Mouse (Mus musculus) liver, embryonic 16.5 days (tissue): ENCODE results near the gene Sec31a. TPM values are rescaled to one million over a fixed set of nuclear protein-coding genes. Genes with fewer than 3 reads are reported as not detected.

Source experiments
- ATAC-seq: fragments of 200-750 bp; cut with Nextera tagmentation; 2 replicates; pipeline ENCODE4 v1.8.0; 2017; ENCODE audit warnings: low read depth, mild to moderate bottlenecking, moderate number of reproducible peaks, moderate library complexity
- H3K27ac ChIP-seq: fragments of 300-500 bp; sonication (generic); 2 replicates; pipeline ENCODE4 v1.5.1; 2014; ENCODE audit warnings: mild to moderate bottlenecking, low read length
- H3K27me3 ChIP-seq: fragments of 300-500 bp; sonication (generic); 2 replicates; pipeline ENCODE4 v1.6.1; 2014; ENCODE audit warnings: low read depth, low read length, mixed read lengths; ENCODE audit not compliant: control insufficient read depth, insufficient read depth
- H3K36me3 ChIP-seq: fragments of 300-500 bp; sonication (generic); 2 replicates; pipeline ENCODE4 v1.6.1; 2014; ENCODE audit warnings: mild to moderate bottlenecking; ENCODE audit not compliant: control insufficient read depth, insufficient read depth
- H3K4me1 ChIP-seq: fragments of 300-500 bp; sonication (generic); 2 replicates; pipeline ENCODE4 v1.6.1; 2014; ENCODE audit warnings: low read depth, low read length, mixed read lengths; ENCODE audit not compliant: control insufficient read depth
- H3K4me2 ChIP-seq: fragments of 300-500 bp; sonication (generic); 2 replicates; pipeline ENCODE4 v1.6.1; 2014; ENCODE audit warnings: low read depth, low read length, mixed read lengths
- H3K4me3 ChIP-seq: fragments of 300-500 bp; sonication (generic); 2 replicates; pipeline ENCODE4 v1.5.1; 2014; ENCODE audit warnings: low read depth, mild to moderate bottlenecking, low read length
- H3K9ac ChIP-seq: fragments of 300-500 bp; sonication (generic); 2 replicates; pipeline ENCODE4 v1.6.1; 2014; ENCODE audit warnings: low read depth, low read length
- H3K9me3 ChIP-seq: fragments of 300-500 bp; sonication (generic); replicated peaks from 2 replicates; pipeline ENCODE4 v1.6.1; 2016; ENCODE audit warnings: low read length; ENCODE audit not compliant: control insufficient read depth
- WGBS: fragments of 180-500 bp; shearing (Covaris S2); extraction: QIAGEN DNeasy Blood & Tissue Kit; methylation state at CpG from one replicate; pipeline ENCODE4 v1.1.7; 2014; ENCODE audit not compliant: insufficient replicate concordance; 5-methylcytosine and 5-hydroxymethylcytosine counted together
- polyA plus RNA-seq: library from polyadenylated mRNA; unstranded; fragments of >200 nt; fragmentation: Nextera tagmentation; extraction: Ambion mirVana; gene quantifications from 2 replicates; pipeline ENCODE4 v1.2.1, GENCODE M21; 2015

Gene Sec31a
- 52.9 and 67.4 TPM in 2 replicates for polyA plus RNA-seq

DNA sequence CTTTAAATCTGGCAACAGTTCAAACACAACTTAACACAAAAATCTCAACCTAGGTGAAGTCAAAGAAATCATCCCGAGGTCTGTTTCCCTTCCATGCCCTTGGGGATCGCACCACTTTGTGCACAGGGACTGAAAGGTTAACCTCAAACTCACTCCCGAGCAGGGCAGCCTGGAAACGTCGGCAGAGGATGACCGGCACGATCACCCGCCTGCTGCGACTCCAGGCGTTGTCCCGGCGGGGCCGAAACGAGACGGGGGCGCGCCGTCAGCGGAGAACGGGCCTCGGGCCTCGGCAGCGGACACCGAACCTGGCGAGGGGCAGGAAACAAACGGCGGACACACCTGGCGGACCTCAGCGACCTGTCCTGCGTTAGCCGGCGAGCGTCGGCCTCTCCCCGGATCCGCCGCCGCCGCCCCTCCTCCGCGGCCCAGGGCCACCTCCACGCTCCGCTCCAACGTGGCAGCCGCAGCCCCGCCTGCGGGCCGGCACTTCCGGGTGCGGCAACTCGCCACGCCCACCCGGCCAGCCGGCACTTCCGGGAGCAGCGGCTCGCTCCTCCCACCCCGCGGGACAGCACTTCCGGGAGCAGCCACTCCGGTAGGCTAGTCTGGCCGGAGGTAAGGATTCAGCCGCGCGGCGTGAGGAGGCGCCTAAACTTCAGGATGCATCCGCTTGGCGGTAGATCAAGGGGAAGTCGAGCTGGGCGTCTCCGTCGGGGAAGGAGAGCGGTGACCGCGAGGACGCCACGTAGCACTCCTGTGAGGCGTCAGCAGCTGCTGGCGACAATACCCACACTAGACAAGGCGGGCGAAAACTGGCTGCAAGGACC is at the start of gene Sec31a:
Gene Sec31a (minus strand): TSS at position 474 of the 830 bp plus-strand sequence.
- H3K4me3 ChIP-seq, result peak within 1 kb of the TSS; percentile 81
- H3K4me2 ChIP-seq, result peak within 1 kb of the TSS; percentile 86
- WGBS, result under 1% methylated on average over 81 of the region's 82 CpGs
- no peaks in the 10 kb centered on the region for H3K36me3 ChIP-seq
- peaks cover 12% of the 10 kb centered on the region for H3K4me1 ChIP-seq
- no peaks in the 10 kb centered on the region for H3K27me3 ChIP-seq
- peak within 1 kb of the TSS; percentile 93 for H3K27ac ChIP-seq
- no peaks in the 10 kb centered on the region for H3K9me3 ChIP-seq
- peak; percentile 96 for ATAC-seq
- peak within 1 kb of the TSS; percentile 80 for H3K9ac ChIP-seq

DNA sequence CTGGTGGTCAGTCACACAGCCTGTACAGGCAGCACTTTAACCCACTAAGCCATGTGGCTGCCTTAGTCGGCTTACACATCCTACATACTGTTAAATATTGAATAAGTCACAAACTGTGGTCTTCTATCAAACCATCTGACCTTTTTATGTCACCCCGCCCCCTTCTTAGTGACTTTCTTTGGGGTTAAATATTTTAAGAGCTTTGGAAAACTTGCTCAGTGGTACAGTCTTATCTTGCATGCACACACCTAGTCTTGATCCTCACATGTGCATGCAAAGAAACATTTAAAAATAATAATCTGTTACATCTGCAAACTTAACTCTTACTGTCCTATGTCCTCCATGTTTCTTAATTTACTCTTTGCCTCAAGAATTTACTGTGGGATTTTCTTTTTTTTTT is 46.3 kb upstream of the Sec31a start:
- Histone ChIP-seq H3K36me3 (peaks cover 24% of the 10 kb centered on the region), H3K4me1 (no peaks in the 10 kb centered on the region), H3K27me3 (no peaks in the 10 kb centered on the region), H3K9ac (no peak overlapping the region), H3K9me3 (no peaks in the 10 kb centered on the region), H3K4me3 (no peak overlapping the region), H3K27ac (no peak overlapping the region), H3K4me2 (no peak overlapping the region)
- no peak for ATAC-seq
- WGBS, result 41% methylated on average over 2 of the region's 2 CpGs

DNA sequence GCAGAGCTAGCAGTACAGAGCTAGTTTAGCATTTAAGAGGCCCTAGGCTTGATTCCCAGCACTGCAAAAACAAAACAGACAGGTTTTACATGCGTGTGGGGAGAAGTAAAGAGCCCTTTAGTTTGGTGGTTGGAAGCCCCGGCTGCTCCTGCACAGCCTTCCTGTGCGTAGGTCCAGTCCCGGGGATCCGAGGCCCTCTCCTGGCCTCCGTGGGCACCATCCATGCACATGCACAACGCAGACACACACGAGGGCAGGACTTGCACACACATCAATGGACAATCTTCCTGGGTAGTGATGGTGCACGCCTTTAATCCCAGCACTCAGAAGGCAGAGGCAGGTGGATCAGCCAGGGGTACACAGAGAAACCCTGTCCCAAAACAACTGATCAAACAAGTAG is 45.5 kb upstream of the Sec31a start:
- no peak for ATAC-seq
- Histone ChIP-seq H3K4me1 (no peaks in the 10 kb centered on the region), H3K9ac (no peak overlapping the region), H3K36me3 (peaks cover 25% of the 10 kb centered on the region), H3K27ac (no peak overlapping the region), H3K27me3 (no peaks in the 10 kb centered on the region), H3K9me3 (no peaks in the 10 kb centered on the region), H3K4me2 (no peak overlapping the region), H3K4me3 (no peak overlapping the region)
- WGBS, result 91% methylated on average over 9 of the region's 9 CpGs

DNA sequence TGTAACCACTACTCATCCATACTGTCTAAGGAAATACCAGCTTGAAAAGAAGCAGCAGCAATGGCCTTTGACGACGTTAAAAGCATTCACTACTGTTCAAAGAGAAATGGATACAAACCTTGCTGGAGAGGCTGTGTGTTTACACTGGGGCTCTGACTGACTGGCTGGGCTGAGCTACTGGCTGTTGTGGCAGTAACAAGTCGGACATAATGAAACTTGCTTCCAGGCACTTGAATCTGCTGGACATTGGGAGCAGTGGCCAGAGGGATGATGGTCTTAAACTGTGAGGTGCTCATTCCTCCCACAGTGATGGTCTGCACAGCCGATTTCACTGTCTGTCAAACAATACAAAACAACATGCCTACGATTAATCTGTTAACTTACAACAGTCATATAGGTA is 43.4 kb upstream of the Sec31a start:
- no peaks in the 10 kb centered on the region for H3K27me3 ChIP-seq
- H3K4me3 ChIP-seq, result no peak overlapping the region
- H3K4me2 ChIP-seq, result no peak overlapping the region
- no peak for ATAC-seq
- no peak overlapping the region for H3K27ac ChIP-seq
- WGBS, result 83% methylated on average over 5 of the region's 5 CpGs
- H3K9me3 ChIP-seq, result no peaks in the 10 kb centered on the region
- no peaks in the 10 kb centered on the region for H3K4me1 ChIP-seq
- H3K9ac ChIP-seq, result no peak overlapping the region
- peaks cover 25% of the 10 kb centered on the region for H3K36me3 ChIP-seq

DNA sequence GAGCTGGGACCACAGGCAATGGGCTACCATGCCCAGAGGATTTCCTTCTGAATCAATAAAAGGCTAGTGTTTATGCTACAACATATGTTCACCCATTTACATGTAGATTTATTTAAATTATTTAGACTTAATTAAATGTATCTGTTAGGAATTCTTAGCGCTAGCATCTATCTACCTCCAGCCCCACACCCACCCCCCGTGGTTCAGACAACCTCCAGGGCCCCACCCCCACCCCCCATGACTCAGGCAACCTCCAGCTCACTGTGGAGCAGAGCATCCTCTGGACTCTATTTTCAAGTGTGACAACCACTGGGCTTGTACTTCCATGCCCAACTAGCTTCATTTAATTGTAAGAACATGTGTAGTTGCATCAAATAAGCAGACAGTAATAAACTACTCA is 35.8 kb upstream of the Sec31a start:
- Histone ChIP-seq H3K27ac (no peak overlapping the region), H3K4me2 (no peak overlapping the region), H3K27me3 (no peaks in the 10 kb centered on the region), H3K9ac (no peak overlapping the region), H3K4me1 (no peaks in the 10 kb centered on the region), H3K9me3 (no peaks in the 10 kb centered on the region), H3K36me3 (peaks cover 58% of the 10 kb centered on the region), H3K4me3 (no peak overlapping the region)
- ATAC-seq, result no peak
- 74% methylated on average over 2 of the region's 2 CpGs for WGBS

DNA sequence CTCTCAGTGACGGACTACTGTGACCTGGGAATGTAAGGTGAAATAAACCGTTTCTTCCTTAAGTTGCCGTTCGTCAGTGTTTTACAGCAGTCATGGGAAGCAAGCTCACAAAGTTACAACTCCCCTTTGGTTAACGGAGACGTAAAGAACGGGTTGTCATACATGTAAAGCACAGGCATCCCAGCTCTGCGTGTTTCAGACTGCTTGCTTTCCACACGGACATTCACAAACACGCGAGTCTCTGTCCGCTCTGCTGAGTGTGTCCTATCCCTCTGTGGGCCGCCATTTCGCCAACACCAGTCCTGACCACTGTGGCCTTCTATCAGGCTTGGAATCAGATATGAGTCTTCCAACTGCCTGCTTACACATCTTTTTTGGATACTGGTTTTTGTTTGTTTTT is 22.8 kb upstream of the Sec31a start:
- Histone ChIP-seq H3K9ac (no peak overlapping the region), H3K4me2 (no peak overlapping the region), H3K36me3 (peaks cover 19% of the 10 kb centered on the region), H3K9me3 (peaks cover 4% of the 10 kb centered on the region; the same call in 1 of the 2 replicates), H3K4me3 (no peak overlapping the region), H3K27me3 (no peaks in the 10 kb centered on the region), H3K27ac (no peak overlapping the region), H3K4me1 (no peaks in the 10 kb centered on the region)
- ATAC-seq, result no peak
- WGBS, result 93% methylated on average over 14 of the region's 14 CpGs

DNA sequence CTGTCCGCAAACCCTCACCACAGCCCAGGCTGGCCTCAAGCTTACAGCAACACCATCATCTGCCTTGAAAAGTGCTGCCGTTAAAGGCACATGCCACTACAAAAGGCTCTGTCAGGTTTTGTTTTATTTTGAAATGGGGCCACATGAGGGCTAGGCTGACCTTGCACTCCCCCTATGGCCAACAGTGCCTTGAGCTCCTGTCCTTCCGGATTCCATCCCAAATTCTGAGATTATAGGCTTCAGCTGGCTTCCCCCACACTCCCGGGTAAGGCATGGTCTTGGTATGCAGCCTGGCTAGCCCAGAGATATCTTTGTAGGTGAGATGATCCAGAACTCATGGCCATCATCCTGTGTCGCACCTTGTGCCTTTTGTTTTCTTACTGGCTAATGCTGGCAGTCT is 21.9 kb upstream of the Sec31a start:
- H3K4me2 ChIP-seq, result no peak overlapping the region
- no peak overlapping the region for H3K9ac ChIP-seq
- H3K9me3 ChIP-seq, result peaks cover 4% of the 10 kb centered on the region; the same call in 1 of the 2 replicates
- WGBS, result 89% methylated on average over 5 of the region's 5 CpGs
- peaks cover 19% of the 10 kb centered on the region for H3K36me3 ChIP-seq
- no peak overlapping the region for H3K27ac ChIP-seq
- no peaks in the 10 kb centered on the region for H3K27me3 ChIP-seq
- no peak for ATAC-seq
- H3K4me3 ChIP-seq, result no peak overlapping the region
- H3K4me1 ChIP-seq, result no peaks in the 10 kb centered on the region

DNA sequence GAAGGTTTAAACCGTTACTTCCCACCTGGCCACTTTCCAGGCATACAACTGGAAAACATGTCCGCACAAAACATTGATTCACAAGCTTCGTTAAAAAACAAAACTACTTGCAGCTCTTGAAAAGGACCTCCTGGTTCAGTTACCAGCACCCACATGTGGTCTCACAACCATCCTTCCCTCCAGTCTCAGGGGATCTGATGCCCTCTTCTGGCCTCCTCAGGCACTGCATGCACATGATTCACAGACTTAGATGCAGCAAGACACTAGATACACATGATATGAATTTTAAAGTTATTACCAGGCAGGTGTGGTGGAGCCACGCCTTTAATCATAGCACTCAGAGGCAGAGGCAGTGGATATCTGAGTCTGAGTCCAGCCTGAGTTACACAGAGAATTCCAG is 21.1 kb upstream of the Sec31a start:
- H3K9ac ChIP-seq, result no peak overlapping the region
- H3K27ac ChIP-seq, result no peak overlapping the region
- H3K4me3 ChIP-seq, result no peak overlapping the region
- WGBS, result 95% methylated on average over 4 of the region's 4 CpGs
- H3K4me1 ChIP-seq, result no peaks in the 10 kb centered on the region
- H3K27me3 ChIP-seq, result no peaks in the 10 kb centered on the region
- H3K36me3 ChIP-seq, result peaks cover 19% of the 10 kb centered on the region
- H3K9me3 ChIP-seq, result peaks cover 4% of the 10 kb centered on the region; the same call in 1 of the 2 replicates
- H3K4me2 ChIP-seq, result no peak overlapping the region
- ATAC-seq, result no peak

DNA sequence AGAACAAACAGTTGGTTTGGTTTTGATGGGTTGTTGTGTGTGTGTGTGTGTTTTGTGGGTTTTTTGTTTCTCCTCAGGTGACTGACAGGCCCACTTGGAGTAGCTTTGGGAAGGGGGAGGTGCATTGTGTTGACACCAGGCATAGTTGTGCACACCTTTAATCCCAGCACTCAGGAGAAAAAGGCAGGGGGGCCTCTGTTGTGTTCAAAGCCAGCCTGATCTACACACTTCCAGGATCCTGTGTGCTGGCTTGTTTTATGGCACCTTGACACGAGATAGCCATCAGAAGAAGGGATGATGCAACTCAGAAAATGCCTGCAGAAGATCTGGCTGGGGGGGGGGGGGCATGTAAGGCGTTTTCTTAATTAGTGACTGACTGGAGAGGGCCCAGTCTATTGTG is 14.9 kb upstream of the Sec31a start:
- Histone ChIP-seq H3K4me3 (no peak overlapping the region), H3K27me3 (no peaks in the 10 kb centered on the region), H3K9me3 (no peaks in the 10 kb centered on the region), H3K4me2 (no peak overlapping the region), H3K36me3 (peaks cover 18% of the 10 kb centered on the region), H3K27ac (no peak overlapping the region), H3K9ac (no peak overlapping the region), H3K4me1 (peaks cover 35% of the 10 kb centered on the region)
- 43% methylated on average over 2 of the region's 2 CpGs for WGBS
- no peak for ATAC-seq
